Mouse (Mus musculus) neural tube, embryonic 15.5 days (tissue): ENCODE data around the gene Nradd. TPM values are rescaled to one million over a fixed set of nuclear protein-coding genes. Genes with fewer than 3 reads are reported as not detected.

Source experiments
- microRNA-seq: library from miRNA; unstranded; fragments of <30 nt; microRNA quantifications from one replicate; pipeline ENCODE4, GENCODE M21; 2017
- polyA plus RNA-seq: library from polyadenylated mRNA; unstranded; fragments of >200 nt; fragmentation: Nextera tagmentation; extraction: Ambion mirVana; gene quantifications from 2 replicates; pipeline ENCODE4 v1.2.1, GENCODE M21; 2015

The Nradd gene
- polyA plus RNA-seq, 1 experiment from 2014 or later, result 24.9 TPM

Small RNA genes within 50 kb of the gene (microRNA-seq; reads per million reads assigned to microRNA genes)
- gene Mir8107, result not detected

Other genes with a start within 250 kb of the Nradd start
- 24.6 and 25.8 TPM in 2 replicates for gene Ptpn23, start 216.2 kb downstream of the Nradd start, polyA plus RNA-seq
- gene Ngp, start 204.7 kb downstream of the Nradd start, polyA plus RNA-seq, result 1.9 and 3.3 TPM in 2 replicates
- 20.8 and 22.4 TPM in 2 replicates for gene Klhl18, start 147.8 kb downstream of the Nradd start, polyA plus RNA-seq
- gene Kif9, start 147.5 kb downstream of the Nradd start, polyA plus RNA-seq, result 3.4 and 4.7 TPM in 2 replicates
- 29.9 and 32.4 TPM in 2 replicates for gene Setd2, start 91.9 kb downstream of the Nradd start, polyA plus RNA-seq
- gene Nbeal2, start 29.7 kb upstream of the Nradd start, polyA plus RNA-seq, result 3.1 and 5.9 TPM in 2 replicates
- gene Ccdc12, start 32.1 kb upstream of the Nradd start, polyA plus RNA-seq, result 96.3 and 112 TPM in 2 replicates
- 1.9 and 4.1 TPM in 2 replicates for gene Myl3, start 117.4 kb upstream of the Nradd start, polyA plus RNA-seq
- gene Pth1r, start 122.7 kb upstream of the Nradd start, polyA plus RNA-seq, result 12.9 and 17.0 TPM in 2 replicates
- not detected in 2 replicates for gene Prss42, start 173.7 kb upstream of the Nradd start, polyA plus RNA-seq
- not detected in 2 replicates for gene Prss44, start 189.5 kb upstream of the Nradd start, polyA plus RNA-seq
- gene Prss43, start 202.2 kb upstream of the Nradd start, polyA plus RNA-seq, result not detected in 2 replicates
- not detected in 2 replicates for gene Prss45, start 210.1 kb upstream of the Nradd start, polyA plus RNA-seq
- not detected in 2 replicates for gene Prss46, start 220.1 kb upstream of the Nradd start, polyA plus RNA-seq
- 0.59 and 0.75 TPM in 2 replicates for gene Prss50, start 233.5 kb upstream of the Nradd start, polyA plus RNA-seq